Mouse (Mus musculus) CH12.LX (cell line): ENCODE results near the gene Hs3st3b1.

Source experiments
- HCFC1 ChIP-seq: IDR thresholded peaks from 2 replicates; pipeline ENCODE4 v1.6.1; 2012; ENCODE audit warnings: low read depth, mild to moderate bottlenecking, inconsistent platforms, low read length, improper control_type of control experiment
- KAT2A ChIP-seq: IDR thresholded peaks from 2 replicates; pipeline ENCODE4 v1.6.1; 2012; ENCODE audit warnings: low read length, improper control_type of control experiment, inconsistent platforms; ENCODE audit not compliant: insufficient replicate concordance
- MAFK ChIP-seq: IDR thresholded peaks from 2 replicates; pipeline ENCODE4 v1.6.1; 2011; ENCODE audit warnings: low read length, improper control_type of control experiment; ENCODE audit not compliant: insufficient replicate concordance
- RCOR1 ChIP-seq: conservative IDR thresholded peaks from 2 replicates; pipeline ENCODE4 v1.6.1; 2012; ENCODE audit warnings: low read depth, mild to moderate bottlenecking, inconsistent platforms, low read length, improper control_type of control experiment
- TCF12 ChIP-seq: IDR thresholded peaks from 2 replicates; pipeline ENCODE4 v1.6.1; 2014; ENCODE audit warnings: low read depth, mild to moderate bottlenecking, inconsistent platforms, low read length, improper control_type of control experiment
- ZNF384 ChIP-seq: IDR thresholded peaks from 2 replicates; pipeline ENCODE4 v1.6.1; 2012; ENCODE audit warnings: low read depth, low read length, improper control_type of control experiment, inconsistent platforms

DNA sequence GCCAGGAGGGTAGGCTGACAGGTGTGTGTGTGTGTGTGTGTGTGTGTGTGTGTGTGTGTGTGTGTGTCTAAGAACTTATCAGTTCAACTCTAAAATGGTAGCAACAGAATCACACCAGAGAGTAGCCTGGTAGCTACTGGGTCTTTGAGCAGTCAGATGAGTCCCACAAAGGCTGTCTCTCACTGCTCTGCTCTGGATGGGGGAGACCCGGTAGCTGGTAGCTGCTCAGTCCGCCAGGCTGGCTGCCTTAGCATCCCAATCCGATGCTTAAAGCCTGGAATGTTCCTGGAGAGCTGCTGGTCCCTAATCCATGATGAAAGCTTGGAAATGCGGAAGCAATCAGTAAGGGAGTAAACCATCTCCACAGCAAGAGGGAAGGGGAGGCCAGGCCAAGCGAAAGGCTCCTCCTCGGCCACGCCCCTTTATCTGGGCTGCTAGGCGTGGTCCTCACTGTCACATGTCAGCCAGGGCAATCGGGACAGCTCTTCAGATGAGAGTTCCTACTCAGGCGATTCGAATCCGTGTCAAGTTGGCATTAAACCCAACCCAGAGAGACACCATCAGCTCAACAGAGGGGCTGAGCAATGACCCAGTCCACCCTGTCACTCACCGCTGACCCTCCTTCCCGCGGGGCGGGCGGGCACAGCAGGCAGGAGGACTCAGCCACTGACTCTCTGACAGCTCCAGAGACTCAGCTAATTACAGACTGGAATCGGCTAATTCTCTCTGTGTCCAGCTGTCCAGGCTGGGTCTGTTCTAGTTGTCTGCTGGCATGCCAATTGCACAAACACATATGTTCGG is 29.9 kb upstream of the Hs3st3b1 start:
- TF ChIP-seq MAFK (no peak), ZNF384 (no peak), KAT2A (no peak), TCF12 (no peak), HCFC1 (no peak), RCOR1 (no peak)
